Mouse (Mus musculus) cerebellum, postnatal 4 days (tissue): Measurements from ENCODE around the gene Slc36a4.

Source experiments
- DNase-seq, 2 experiments: peaks; one replicate each; pipeline ENCODE4 v3.0.0; 2022; ENCODE audit warnings: low spot score in 2 of 2, mixed read lengths in 1 of 2

Slc36a4 gene

GRCm38 (mm10) chr9:15722506-15722905, 13.0 kb downstream of the Slc36a4 start:
- no peak for DNase-seq

- no peak for DNase-seq
Observed at GRCm38 (mm10) chr9:15727168-15727567, 17.6 kb downstream of the Slc36a4 start.

GRCm38 (mm10) chr9:15731758-15732748, 22.5 kb downstream of the Slc36a4 start:
- DNase-seq, result no peak

GRCm38 (mm10) chr9:15734056-15734866, 24.7 kb downstream of the Slc36a4 start:
- no peak for DNase-seq

- no peak for DNase-seq
Observed at GRCm38 (mm10) chr9:15734867-15735131, 25.3 kb downstream of the Slc36a4 start.

GRCm38 (mm10) chr9:15737522-15737921, 28.0 kb downstream of the Slc36a4 start:
- DNase-seq, result no peak

GRCm38 (mm10) chr9:15741428-15741827, 31.9 kb downstream of the Slc36a4 start:
- DNase-seq, result no peak

- no peak for DNase-seq
Observed at GRCm38 (mm10) chr9:15741931-15742330, 32.4 kb downstream of the Slc36a4 start.

- no peak for DNase-seq
Observed at GRCm38 (mm10) chr9:15745985-15746607, 36.6 kb downstream of the Slc36a4 start.

- DNase-seq, result no peak
Observed at GRCm38 (mm10) chr9:15746636-15747035, 37.1 kb downstream of the Slc36a4 start.

- DNase-seq, result no peak
Observed at GRCm38 (mm10) chr9:15748383-15748782, 38.8 kb downstream of the Slc36a4 start.

- no peak for DNase-seq
Observed at GRCm38 (mm10) chr9:15759318-15759717, 49.8 kb downstream of the Slc36a4 start.

- DNase-seq, result no peak
Observed at GRCm38 (mm10) chr9:15766379-15766778, 56.8 kb downstream of the Slc36a4 start.

- no peak for DNase-seq
Observed at GRCm38 (mm10) chr9:15766821-15767220, 57.3 kb downstream of the Slc36a4 start.

GRCm38 (mm10) chr9:15772766-15773165, 63.2 kb downstream of the Slc36a4 start:
- no peak for DNase-seq

GRCm38 (mm10) chr9:15773426-15773825, 63.9 kb downstream of the Slc36a4 start:
- DNase-seq, result no peak

- DNase-seq, result no peak
Observed at GRCm38 (mm10) chr9:15774911-15775310, 65.4 kb downstream of the Slc36a4 start.

- no peak for DNase-seq
Observed at GRCm38 (mm10) chr9:15781936-15782335, 72.4 kb downstream of the Slc36a4 start.

GRCm38 (mm10) chr9:15786192-15786591, 76.7 kb downstream of the Slc36a4 start:
- DNase-seq, result no peak

GRCm38 (mm10) chr9:15786610-15787009, 77.1 kb downstream of the Slc36a4 start:
- DNase-seq, result no peak

GRCm38 (mm10) chr9:15792076-15792475, 82.5 kb downstream of the Slc36a4 start:
- no peak for DNase-seq
